Mouse (Mus musculus): ENCODE data around the gene Gm7168.
"Not testable (repeated sequence)": the region's sequence is repeated elsewhere in the genome, so short reads cannot be mapped to it uniquely, and the experiment has no call there.

Gene Gm7168

GRCm38 (mm10) chr17:13993425-13993824, 45.3 kb downstream of the Gm7168 start:
- DNase-seq (ENCODE audit: low read depth) = not testable (repeated sequence)

Data from 416B (cell line).